Mouse (Mus musculus) heart, postnatal 0 days (tissue): Measurements from ENCODE around the gene Hivep3. TPM values are rescaled to one million over a fixed set of nuclear protein-coding genes. Genes with fewer than 3 reads are reported as not detected.

ENCODE experiments used
- ATAC-seq: fragments of 200-750 bp; cut with Nextera tagmentation; 2 replicates; pipeline ENCODE4 v1.8.0; 2017; ENCODE audit warnings: low read depth, moderate number of reproducible peaks, moderate library complexity; ENCODE audit not compliant: insufficient read depth
- DNase-seq: peaks from one replicate; pipeline ENCODE4 v3.0.0-alpha.2; 2016; ENCODE audit warnings: low spot score
- H3K27ac ChIP-seq: fragments of 300-500 bp; sonication (generic); 2 replicates; pipeline ENCODE4 v1.5.1; 2014; ENCODE audit warnings: low read depth, mild to moderate bottlenecking
- H3K27me3 ChIP-seq: fragments of 300-500 bp; sonication (generic); 2 replicates; pipeline ENCODE4 v1.6.1; 2014; ENCODE audit warnings: low read length, mixed read lengths; ENCODE audit not compliant: control insufficient read depth, insufficient read depth
- H3K36me3 ChIP-seq: fragments of 300-500 bp; sonication (generic); replicated peaks from 2 replicates; pipeline ENCODE4 v1.6.1; 2014; ENCODE audit warnings: low read length, mixed read lengths; ENCODE audit not compliant: control insufficient read depth, insufficient read depth
- H3K4me1 ChIP-seq: fragments of 300-500 bp; sonication (generic); 2 replicates; pipeline ENCODE4 v1.6.1; 2014; ENCODE audit warnings: antibody characterized with exemption; ENCODE audit not compliant: control insufficient read depth, insufficient read depth
- H3K4me2 ChIP-seq: fragments of 300-500 bp; sonication (generic); 2 replicates; pipeline ENCODE4 v1.6.1; 2014; ENCODE audit warnings: low read depth, mild to moderate bottlenecking, low read length, moderate library complexity
- H3K4me3 ChIP-seq: fragments of 300-500 bp; sonication (generic); 2 replicates; pipeline ENCODE4 v1.5.1; 2014; ENCODE audit warnings: low read depth, low read length
- H3K9ac ChIP-seq: fragments of 300-500 bp; sonication (generic); replicated peaks from 2 replicates; pipeline ENCODE4 v1.6.1; 2014; ENCODE audit warnings: low read depth, low read length, mixed read lengths
- H3K9me3 ChIP-seq: fragments of 300-500 bp; sonication (generic); replicated peaks from 2 replicates; pipeline ENCODE4 v1.6.1; 2016; ENCODE audit warnings: low read length; ENCODE audit not compliant: control insufficient read depth
- CTCF ChIP-seq: IDR thresholded peaks from 2 replicates; pipeline ENCODE4 v1.5.1; 2016; ENCODE audit warnings: antibody characterized with exemption, control low read depth, low read depth
- EP300 ChIP-seq: IDR thresholded peaks from 2 replicates; pipeline ENCODE4 v1.6.1; 2016; ENCODE audit warnings: antibody characterized with exemption, low read depth
- WGBS: fragments of 180-500 bp; shearing (Covaris S2); extraction: QIAGEN DNeasy Blood & Tissue Kit; methylation state at CpG from one replicate; pipeline ENCODE4 v1.1.7; 2014; 5-methylcytosine and 5-hydroxymethylcytosine counted together
- polyA plus RNA-seq: library from polyadenylated mRNA; unstranded; fragments of >200 nt; fragmentation: Nextera tagmentation; extraction: Ambion mirVana; gene quantifications from 2 replicates; pipeline ENCODE4 v1.2.1, GENCODE M21; 2015
- total RNA-seq: library from RNA; depleted of rRNA; stranded (reverse); fragments of >200 nt; gene quantifications from 2 replicates; pipeline ENCODE4 v1.2.3, GENCODE M21; 2014; ENCODE audit warnings: low replicate concordance

Gene Hivep3
- total and polyA plus RNA-seq, 2 experiments from 2014 or later: 5.8 to 10.4 TPM

DNA sequence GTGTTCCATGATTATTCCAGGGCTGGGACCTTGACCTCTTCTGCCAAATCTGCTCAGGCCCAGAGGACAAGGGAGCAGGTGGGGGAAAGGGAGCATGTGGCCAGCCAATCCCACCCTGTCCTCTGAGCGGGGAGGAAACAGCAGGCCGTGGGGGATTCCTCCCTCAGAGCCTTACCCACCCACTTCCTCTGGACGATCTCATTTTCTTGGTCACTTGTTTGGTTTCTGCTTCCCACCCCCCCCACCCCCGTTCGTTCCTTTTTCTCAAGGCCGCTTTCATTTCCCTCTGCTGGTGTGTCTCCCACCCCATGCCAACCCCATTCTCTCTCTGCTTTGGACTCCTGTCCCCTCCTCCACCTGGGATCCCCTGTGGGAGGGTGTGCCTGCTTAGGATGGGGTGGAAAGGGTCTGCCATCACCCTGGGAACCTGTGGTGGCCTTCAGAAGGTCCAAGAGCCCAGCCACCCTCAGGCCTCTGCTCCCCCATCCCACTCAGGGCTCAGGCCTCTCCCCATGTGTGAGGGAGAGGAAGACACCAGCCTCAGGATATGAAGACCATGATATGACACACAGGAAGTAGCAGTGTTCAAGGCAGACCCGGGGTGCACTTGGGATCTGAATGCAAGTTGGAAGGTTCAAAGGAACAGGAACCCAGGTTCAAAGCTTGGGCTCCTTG is 244.4 kb downstream of the Hivep3 start:
- no peak overlapping the region for H3K9ac ChIP-seq
- TF ChIP-seq EP300 (no peak), CTCF (no peak)
- H3K4me1 ChIP-seq: peaks cover 18% of the 10 kb centered on the region
- H3K27ac ChIP-seq: no peak overlapping the region
- DNase-seq (no peak), ATAC-seq (no peak)
- H3K9me3 ChIP-seq: no peaks in the 10 kb centered on the region
- H3K36me3 ChIP-seq: no peaks in the 10 kb centered on the region
- H3K27me3 ChIP-seq: peaks cover 6% of the 10 kb centered on the region; the same call in 1 of the 2 replicates
- H3K4me2 ChIP-seq: no peak overlapping the region
- 64% methylated on average over 7 of the region's 7 CpGs for WGBS
- no peak overlapping the region for H3K4me3 ChIP-seq

DNA sequence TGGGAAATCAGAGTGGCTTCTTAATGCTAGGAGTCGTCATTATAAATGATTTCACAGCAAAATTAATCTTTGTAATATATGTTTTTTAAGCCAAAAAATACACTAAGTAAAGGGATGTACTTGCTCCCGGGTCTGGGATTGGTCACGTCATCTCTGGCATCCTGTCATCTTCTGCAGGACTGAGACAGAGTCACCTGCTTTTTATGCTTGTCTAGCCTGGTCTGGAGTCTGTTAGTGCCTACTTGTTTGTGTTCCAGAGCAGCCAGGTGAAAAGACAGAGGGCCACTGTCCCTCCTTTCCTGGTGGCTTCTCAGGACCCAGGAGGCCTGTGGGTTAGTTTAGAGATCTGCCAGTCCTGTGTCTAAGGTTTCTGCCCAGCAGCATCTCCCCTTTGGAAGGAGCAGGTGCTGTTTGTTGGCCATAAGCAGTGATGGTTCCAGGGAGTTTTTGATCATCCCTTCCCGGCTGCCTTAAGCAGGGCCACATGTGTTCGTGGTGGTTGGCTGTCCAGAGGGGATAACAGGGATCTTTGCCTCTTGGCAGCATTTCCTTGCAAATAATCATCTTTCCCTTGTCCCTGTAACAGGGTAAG is 245.8 kb downstream of the Hivep3 start:
- no peaks in the 10 kb centered on the region for H3K36me3 ChIP-seq
- H3K4me3 ChIP-seq: no peak overlapping the region
- 83% methylated on average over 5 of the region's 5 CpGs for WGBS
- H3K4me2 ChIP-seq: no peak overlapping the region
- no peak for DNase-seq
- H3K27ac ChIP-seq: no peak overlapping the region
- no peak for ATAC-seq
- TF ChIP-seq CTCF (no peak), EP300 (no peak)
- peaks cover 16% of the 10 kb centered on the region for H3K4me1 ChIP-seq
- no peak overlapping the region for H3K9ac ChIP-seq
- H3K27me3 ChIP-seq: peaks cover 6% of the 10 kb centered on the region; the same call in 1 of the 2 replicates
- no peaks in the 10 kb centered on the region for H3K9me3 ChIP-seq

DNA sequence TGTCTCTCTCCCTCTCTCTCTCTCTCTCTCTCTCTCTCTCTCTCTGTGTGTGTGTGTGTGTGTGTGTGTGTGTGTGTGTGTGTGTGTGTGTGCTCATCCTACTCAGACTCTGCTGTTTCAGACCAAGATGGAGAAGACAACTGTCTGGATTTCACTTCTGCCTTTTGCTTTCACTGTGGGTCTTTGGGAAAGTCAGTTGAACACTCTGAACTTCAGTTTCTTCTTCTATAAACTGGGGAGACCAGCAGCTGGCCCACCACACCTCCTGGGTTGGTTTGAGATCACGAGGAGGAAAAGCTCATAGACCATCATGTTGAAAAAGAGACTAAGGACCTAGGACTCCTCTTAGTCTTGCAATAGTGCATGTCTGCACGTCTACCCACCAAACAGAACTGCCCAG is 246.3 kb downstream of the Hivep3 start:
- Histone ChIP-seq H3K9me3 (no peaks in the 10 kb centered on the region), H3K9ac (no peak overlapping the region), H3K27me3 (peaks cover 6% of the 10 kb centered on the region; the same call in 1 of the 2 replicates), H3K4me2 (no peak overlapping the region), H3K27ac (no peak overlapping the region), H3K4me3 (no peak overlapping the region), H3K4me1 (peaks cover 11% of the 10 kb centered on the region; the same call in 1 of the 2 replicates), H3K36me3 (no peaks in the 10 kb centered on the region)
- WGBS: 81% methylated on average over 2 of the region's 2 CpGs
- TF ChIP-seq CTCF: no peak
- no peak for TF ChIP-seq EP300
- no peak for ATAC-seq
- no peak for DNase-seq

DNA sequence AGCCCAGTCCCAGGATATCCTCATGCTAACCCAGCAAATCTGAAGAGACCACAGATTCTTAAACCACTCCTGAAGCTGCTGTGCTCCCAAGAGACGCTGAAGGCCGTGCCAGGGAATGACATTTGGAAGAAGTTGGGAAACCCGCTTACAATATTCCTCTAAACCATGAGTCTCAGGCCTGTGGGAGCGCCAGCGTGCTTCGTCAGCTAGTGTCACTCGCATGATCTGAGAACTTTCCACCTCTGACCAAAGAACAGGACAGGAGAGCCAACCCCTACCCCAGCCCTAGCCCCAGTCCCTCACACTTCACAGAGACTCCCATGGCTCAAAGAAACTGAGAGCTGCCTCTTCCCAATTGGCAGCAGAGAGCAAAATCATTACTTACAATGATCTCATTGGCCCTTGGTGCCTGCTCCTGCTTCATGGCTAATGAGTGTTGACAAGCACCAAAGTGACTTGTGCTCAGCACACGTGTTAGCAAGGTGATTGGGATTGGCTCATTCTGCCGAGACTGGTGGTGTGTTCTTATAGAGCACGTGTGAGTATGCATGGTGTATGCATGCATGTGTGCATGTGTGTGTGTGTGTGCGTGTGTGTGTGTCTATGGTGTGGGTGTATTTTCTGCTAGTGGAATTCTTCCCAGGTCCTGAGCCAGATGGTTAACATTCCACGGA is 247.6 kb downstream of the Hivep3 start:
- no peak overlapping the region for H3K27ac ChIP-seq
- WGBS: 49% methylated on average over 12 of the region's 12 CpGs
- H3K9me3 ChIP-seq: no peaks in the 10 kb centered on the region
- H3K4me3 ChIP-seq: no peak overlapping the region
- ATAC-seq (peak; percentile 76), DNase-seq (peak; percentile 65)
- H3K36me3 ChIP-seq: no peaks in the 10 kb centered on the region
- 0 out of 2 replicates have a peak, but pooled peaks cover 6% of the 10 kb centered on the region for H3K27me3 ChIP-seq
- H3K4me2 ChIP-seq: no peak overlapping the region
- H3K9ac ChIP-seq: no peak overlapping the region
- TF ChIP-seq EP300: no peak
- no peak for TF ChIP-seq CTCF
- H3K4me1 ChIP-seq: peaks cover 11% of the 10 kb centered on the region; the same call in 1 of the 2 replicates

DNA sequence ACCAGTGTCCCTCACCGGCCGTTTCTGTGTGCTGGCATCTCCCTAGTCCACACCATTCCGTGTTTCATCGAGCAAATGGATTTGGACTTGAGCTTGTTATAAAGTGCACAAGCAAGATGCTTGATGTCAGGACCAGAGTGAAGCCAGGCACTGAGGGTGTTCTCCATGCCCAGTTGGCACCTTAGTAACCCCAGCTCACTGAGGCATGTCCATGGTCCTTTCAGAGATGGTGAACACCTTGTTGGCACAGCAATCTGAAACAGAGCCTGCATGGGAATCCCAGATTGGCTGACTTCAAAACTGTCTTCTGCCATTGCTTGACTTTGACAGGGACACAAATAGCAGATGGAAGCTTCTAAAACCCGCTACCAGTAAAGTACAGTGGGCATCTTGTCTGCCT is 252.5 kb downstream of the Hivep3 start:
- WGBS: 81% methylated on average over 5 of the region's 5 CpGs
- DNase-seq (no peak), ATAC-seq (no peak)
- Histone ChIP-seq H3K9ac (no peak overlapping the region), H3K27ac (no peak overlapping the region), H3K27me3 (0 out of 2 replicates have a peak, but pooled peaks cover 6% of the 10 kb centered on the region), H3K4me3 (no peak overlapping the region), H3K4me1 (peaks cover 18% of the 10 kb centered on the region; the same call in 1 of the 2 replicates), H3K4me2 (no peak overlapping the region), H3K9me3 (no peaks in the 10 kb centered on the region), H3K36me3 (no peaks in the 10 kb centered on the region)
- TF ChIP-seq EP300: no peak
- no peak for TF ChIP-seq CTCF
